39 mouse cellular contexts compared by ENCODE assay signal in the genomic region with DNA sequence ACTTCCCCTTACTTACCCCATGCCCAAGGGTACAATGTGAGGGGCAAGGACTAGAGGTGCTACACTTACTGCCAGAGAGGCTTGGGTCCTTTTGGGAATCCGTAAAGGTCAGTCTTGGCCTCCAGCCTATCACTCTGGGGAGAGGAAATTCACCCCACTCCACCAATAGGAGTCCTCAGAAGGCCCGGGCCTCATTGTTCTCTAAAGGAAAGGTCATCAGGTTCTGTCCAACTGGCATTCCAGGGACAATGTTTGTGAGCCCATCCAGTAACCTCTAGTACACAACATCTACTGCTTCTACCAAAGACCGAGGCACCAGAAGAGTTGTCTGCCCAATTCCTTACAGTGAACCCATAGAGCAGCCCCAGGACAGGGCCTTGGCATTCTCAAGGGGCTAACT. TPM values are rescaled to one million over a fixed set of nuclear protein-coding genes. Genes with fewer than 3 reads are reported as not detected.
"Had no signal": no experiment of that assay in that cellular context is flagged by ENCODE, and none has a peak within 500 bp of the region (broad histone marks: within the 10 kb centered on the region; RNA-seq: fewer than 3 reads in every experiment).

Gene Tex38, minus strand, starts transcription at position 101 of the 400 bp plus-strand sequence.

- H3K4me2 ChIP-seq: heart, embryonic 12.5 days; heart, embryonic 13.5 days; heart, embryonic 15.5 days; hindbrain, embryonic 12.5 days; hindbrain, embryonic 13.5 days; hindbrain, embryonic 14.5 days; hindbrain, embryonic 15.5 days; intestine, embryonic 15.5 days; kidney, embryonic 15.5 days had no signal

- H3K9ac ChIP-seq: heart, embryonic 12.5 days; heart, embryonic 13.5 days; heart, embryonic 15.5 days; hindbrain, embryonic 12.5 days; hindbrain, embryonic 13.5 days; hindbrain, embryonic 14.5 days; hindbrain, embryonic 15.5 days; intestine, embryonic 15.5 days; kidney, embryonic 15.5 days had no signal

- H3K27ac ChIP-seq: heart, embryonic 10.5 days; heart, embryonic 13.5 days; heart, embryonic 15.5 days; hindbrain, embryonic 10.5 days; hindbrain, embryonic 12.5 days; hindbrain, embryonic 13.5 days; hindbrain, embryonic 14.5 days; hindbrain, embryonic 15.5 days; hindbrain, postnatal 0 days; intestine, embryonic 15.5 days; kidney, embryonic 15.5 days; kidney, postnatal 0 days; layer of hippocampus, adult 2 months had no signal

- H3K4me3 ChIP-seq: heart, embryonic 10.5 days; heart, embryonic 12.5 days; heart, embryonic 13.5 days; heart, embryonic 15.5 days; hindbrain, embryonic 10.5 days; hindbrain, embryonic 12.5 days; hindbrain, embryonic 13.5 days; hindbrain, embryonic 15.5 days; intestine, embryonic 15.5 days; kidney, embryonic 15.5 days; layer of hippocampus, adult 2 months had no signal

- ATAC-seq: hindbrain, embryonic 16.5 days; hindbrain, postnatal 0 days; inflammation-experienced regulatory T-cells, adult 6 months; intestine, embryonic 15.5 days; intestine, embryonic 16.5 days; intestine, postnatal 0 days had no signal

- DNase-seq: heart, postnatal 10 days; heart, postnatal 14 days; heart, postnatal 36 days; heart, postnatal 4 days; kidney, adult 11 months; kidney, adult 18-20 months; kidney, adult 2 months; kidney, adult 8-10 months; kidney, adult 9 months; kidney, postnatal 10 days; kidney, postnatal 14 days; kidney, postnatal 25 days; kidney, postnatal 36 days; layer of hippocampus, adult 9-11 months; layer of hippocampus, postnatal 36 days had no signal

- H3K27me3 ChIP-seq: heart, embryonic 12.5 days; heart, embryonic 13.5 days; heart, embryonic 15.5 days; hindbrain, embryonic 12.5 days; hindbrain, embryonic 13.5 days; hindbrain, embryonic 15.5 days; intestine, embryonic 15.5 days; kidney, embryonic 15.5 days had no signal

- H3K9me3 ChIP-seq: heart, embryonic 10.5 days; heart, embryonic 12.5 days; heart, embryonic 13.5 days; heart, embryonic 15.5 days; hindbrain, embryonic 10.5 days; hindbrain, embryonic 12.5 days; hindbrain, embryonic 13.5 days; hindbrain, embryonic 15.5 days; intestine, embryonic 15.5 days; kidney, embryonic 15.5 days had no signal

RNA-seq across cellular contexts. Expression of gene Tex38, which starts in this region (rescaled TPM):
- total RNA-seq: hematopoietic stem cell, adult 5-6 weeks; hindbrain, postnatal 0 days; layer of hippocampus, adult 18-20 months; layer of hippocampus, postnatal 14 days; layer of hippocampus, postnatal 36 days; left cerebral cortex, adult 18-20 months had no signal
- polyA plus RNA-seq: heart, embryonic 15.5 days; heart, embryonic 16.5 days; hindbrain, embryonic 12.5 days; kidney, embryonic 14.5 days had no signal
